Comparison of ENCODE assay signal across 12 mouse cellular contexts in the genomic region with DNA sequence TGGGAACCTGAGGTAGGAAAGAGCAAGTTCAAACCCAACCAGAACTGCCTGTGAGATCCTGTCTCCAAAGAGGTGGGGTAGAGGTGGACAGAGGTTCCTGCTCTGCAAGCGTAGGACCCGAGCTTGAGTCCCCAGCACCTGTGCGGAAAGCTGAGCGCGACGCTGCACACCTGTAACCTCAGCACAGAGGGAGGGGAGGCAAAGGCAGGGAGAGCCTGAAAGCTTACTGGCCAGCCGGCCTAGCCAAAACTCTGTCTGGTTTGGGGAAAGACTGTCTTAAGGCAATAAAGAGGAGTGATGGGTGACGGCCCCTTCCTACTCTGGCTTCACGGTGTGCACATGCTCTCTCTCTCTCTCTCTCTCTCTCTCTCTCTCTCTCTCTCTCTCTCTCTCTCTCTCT.
"Had no signal": no experiment of that assay in that cellular context is flagged by ENCODE, and none has a peak within 500 bp of the region (broad histone marks: within the 10 kb centered on the region; RNA-seq: fewer than 3 reads in every experiment).

No protein-coding gene starts in this region.

- H3K4me3 ChIP-seq: intestine, embryonic 15.5 days; layer of hippocampus, adult 2 months; limb, embryonic 13.5 days; midbrain, embryonic 12.5 days; neural tube, embryonic 13.5 days had no signal

- DNase-seq: kidney, adult 8-10 months; kidney, postnatal 36 days; left cerebral cortex, postnatal 4 days; lung, adult 18-20 months; retina, postnatal 1 day had no signal

- H3K36me3 ChIP-seq: intestine, embryonic 15.5 days; midbrain, embryonic 12.5 days had no signal

- ATAC-seq: intestine, embryonic 15.5 days; midbrain, embryonic 16.5 days had no signal

- H3K27ac ChIP-seq: intestine, embryonic 15.5 days; layer of hippocampus, adult 2 months; limb, embryonic 13.5 days; liver, embryonic 14.5 days; midbrain, embryonic 12.5 days; neural tube, embryonic 13.5 days had no signal

- H3K9ac ChIP-seq: intestine, embryonic 15.5 days; limb, embryonic 13.5 days; liver, embryonic 14.5 days; midbrain, embryonic 12.5 days; neural tube, embryonic 13.5 days had no signal

- H3K9me3 ChIP-seq: intestine, embryonic 15.5 days; midbrain, embryonic 12.5 days; neural tube, embryonic 13.5 days had no signal

- H3K4me2 ChIP-seq: intestine, embryonic 15.5 days; limb, embryonic 13.5 days; midbrain, embryonic 12.5 days; neural tube, embryonic 13.5 days had no signal

- H3K27me3 ChIP-seq: intestine, embryonic 15.5 days; limb, embryonic 13.5 days; midbrain, embryonic 12.5 days; neural tube, embryonic 13.5 days had no signal
